Mouse (Mus musculus): ENCODE measurements around the gene Lmo3.

The Lmo3 gene

DNA sequence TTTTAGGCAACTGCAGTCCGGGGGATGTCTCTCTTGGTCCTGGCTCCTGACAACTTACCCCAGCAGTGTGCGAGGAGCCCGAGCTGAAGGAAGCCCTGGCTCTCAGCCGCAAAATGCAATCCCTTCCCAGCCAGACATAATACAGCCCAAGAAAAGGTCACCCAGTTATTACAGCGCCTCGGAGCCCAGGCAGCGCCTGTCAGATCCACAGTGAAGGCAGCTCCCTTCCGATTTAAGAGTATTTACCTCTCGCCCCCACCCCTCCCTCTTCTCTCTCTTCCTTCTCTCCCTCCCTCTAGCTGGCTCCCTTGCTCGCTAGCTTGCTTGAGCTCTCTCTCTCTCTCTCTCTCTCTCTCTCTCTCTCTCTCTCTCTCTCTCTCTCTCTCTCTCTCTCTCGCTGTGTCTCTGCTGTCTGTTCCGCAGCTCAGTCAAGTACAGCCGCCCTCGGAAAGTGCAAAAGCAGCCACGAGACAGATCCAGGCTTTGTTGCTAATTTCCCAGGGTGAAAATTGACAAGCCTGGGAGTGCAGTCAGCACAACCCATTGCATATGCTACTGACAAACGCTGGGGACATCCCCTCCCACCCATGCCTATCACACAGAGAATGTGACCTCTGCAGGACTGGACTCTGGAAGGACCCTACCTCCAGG lies 159.0 kb downstream of the Lmo3 start:
- no peak for DNase-seq

DNA sequence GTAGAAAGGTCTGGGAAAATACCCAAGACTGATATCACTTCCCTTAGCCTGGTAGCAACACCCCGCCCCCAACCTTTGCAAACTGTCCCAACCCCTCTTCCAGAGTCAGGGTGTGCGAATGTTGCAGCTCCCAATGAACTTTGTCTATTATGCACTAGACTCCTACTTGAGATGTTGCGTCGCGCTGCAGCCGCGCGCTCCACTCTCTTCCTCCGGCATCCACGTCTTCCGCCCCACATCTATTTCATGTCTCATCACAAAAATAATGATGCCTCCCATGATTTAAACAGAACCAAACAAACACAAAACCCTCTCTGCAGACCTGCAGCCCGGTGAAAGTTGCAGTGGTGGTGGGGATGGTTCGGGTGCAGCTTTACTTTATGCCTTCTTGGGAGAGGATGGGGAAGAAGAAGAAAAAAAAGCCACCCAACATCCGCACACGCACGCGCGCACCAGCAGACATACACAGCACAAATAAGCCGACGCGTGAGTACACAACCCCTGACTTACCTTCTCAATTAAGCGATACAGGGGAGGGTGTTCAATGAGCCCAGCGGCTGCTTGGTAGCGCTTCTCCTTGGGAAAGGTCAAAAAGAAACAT lies 159.7 kb downstream of the Lmo3 start:
- no peak for DNase-seq

DNA sequence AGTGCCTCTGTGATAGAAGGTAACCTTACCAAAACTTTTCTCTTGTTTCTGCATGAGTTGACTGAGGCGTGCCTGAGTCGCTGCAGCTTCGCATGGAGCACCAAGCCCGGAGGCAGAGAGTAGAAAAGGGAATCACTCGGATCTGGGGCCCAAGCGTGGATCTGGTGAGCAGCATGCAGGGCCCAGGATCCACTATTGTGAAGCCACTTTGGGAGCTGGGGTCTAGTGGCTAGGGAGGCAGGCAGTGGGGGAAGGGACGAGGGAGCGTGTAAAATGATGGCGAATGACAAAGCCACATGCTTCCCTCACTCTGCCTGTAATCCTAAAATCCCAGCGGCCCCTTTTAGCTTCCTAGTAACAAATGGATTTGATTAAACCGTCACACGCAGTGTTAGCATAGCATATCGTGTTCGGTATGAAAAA lies 160.6 kb downstream of the Lmo3 start:
- no peak for DNase-seq

DNA sequence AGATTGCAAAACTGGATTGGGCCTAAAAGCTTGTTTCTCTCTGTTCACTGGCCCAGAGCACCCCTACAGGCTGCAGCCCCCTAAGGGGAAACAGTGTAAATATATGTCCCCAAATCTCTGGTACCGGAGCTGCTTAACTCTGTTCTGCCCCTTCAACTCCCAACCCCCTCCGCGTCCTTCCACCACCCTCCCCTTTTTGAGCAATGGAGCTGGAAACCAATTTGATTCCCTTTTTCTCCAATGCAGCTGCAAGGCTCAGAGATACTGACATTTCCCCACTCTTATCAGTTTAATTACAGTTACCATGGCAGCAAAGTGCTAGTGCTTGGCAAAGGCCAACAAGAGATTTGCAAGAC lies 161.3 kb downstream of the Lmo3 start:
- no peak for DNase-seq

DNA sequence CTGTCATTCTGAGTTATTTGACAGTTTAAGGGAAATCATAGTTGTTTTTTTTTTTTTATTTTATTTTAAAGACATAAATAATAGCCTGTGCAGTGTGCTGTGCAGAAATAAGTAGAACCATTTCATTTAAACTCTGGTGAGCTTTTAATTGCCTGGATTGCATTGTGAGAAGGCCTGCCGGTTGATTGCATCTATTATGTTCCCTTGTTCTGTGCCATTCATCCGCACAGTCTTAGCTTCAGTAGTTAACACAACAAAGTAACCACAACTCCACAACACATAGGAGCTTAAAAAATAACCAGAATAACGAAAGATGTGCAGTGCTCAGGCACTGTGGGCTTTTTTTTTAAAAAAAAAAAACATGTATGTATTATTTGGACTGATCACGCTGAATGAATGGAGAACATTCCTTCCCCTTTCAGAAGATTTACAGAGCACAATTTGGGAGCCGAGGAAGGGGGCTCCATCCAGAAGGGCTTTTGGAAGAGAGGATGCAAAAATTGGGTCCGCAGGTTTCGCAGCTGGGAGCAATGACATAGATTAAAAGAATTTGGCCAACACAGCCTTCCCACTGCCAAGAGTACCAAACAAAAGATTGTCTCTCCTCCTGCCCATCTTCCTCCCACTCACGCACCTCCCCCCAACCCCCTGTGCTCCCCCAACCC lies 161.8 kb downstream of the Lmo3 start:
- no peak for DNase-seq

DNA sequence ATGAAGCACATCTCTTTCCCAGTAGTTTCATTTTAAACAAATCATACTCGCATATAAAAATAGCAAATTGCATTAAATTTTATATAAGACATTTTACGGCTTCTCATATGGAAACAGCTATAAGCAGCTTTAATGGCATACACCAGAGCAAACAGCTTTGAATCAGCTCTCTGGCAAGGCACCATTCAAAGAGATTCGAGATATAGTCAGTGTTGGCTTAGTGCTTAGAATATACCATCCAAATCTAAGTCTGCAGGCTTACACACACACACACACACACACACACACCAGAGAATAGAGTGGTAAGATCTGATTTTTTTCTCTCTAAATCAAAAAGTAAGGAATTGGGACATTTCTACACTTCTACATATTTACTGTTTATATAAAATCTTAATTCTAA lies 169.7 kb downstream of the Lmo3 start:
- no peak for DNase-seq

DNA sequence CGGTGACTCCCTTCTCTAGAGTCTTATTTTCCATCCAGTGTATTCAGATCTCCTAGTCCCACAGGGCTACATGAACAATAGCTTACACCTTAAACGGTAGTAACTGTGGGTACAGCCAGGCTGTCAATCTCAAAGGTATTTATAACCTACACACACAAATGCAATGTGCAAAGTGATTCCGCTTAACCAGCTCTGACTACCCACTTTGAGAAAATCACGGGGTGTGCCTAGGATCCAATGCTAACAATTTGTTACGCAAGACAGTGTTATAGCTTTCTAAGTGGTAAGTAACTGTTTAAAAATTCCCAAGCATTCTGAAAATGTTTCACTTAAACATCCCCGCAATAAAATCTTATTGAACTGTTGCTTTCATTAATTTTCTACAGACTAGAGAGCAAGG lies 179.7 kb downstream of the Lmo3 start:
- no peak for DNase-seq

DNA sequence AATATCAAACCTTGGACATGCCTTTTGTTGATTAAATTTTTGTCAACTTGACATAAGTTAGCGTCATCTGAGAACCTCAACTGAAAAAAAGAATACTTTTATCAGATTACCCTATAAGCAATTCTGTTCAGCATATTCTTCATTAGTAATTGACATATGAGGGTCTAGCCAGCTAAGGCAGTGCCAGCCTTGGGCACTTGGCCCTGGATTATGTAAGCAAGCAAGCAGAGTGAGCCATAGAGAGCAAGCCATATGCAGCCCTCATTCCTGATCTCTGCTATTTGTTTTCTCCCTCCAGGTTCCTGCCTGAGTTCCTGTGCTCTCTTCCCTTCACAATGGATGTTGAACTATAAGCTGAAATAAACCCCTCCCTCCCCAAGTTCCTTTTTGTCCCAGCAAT lies 182.9 kb downstream of the Lmo3 start:
- DNase-seq: no peak

DNA sequence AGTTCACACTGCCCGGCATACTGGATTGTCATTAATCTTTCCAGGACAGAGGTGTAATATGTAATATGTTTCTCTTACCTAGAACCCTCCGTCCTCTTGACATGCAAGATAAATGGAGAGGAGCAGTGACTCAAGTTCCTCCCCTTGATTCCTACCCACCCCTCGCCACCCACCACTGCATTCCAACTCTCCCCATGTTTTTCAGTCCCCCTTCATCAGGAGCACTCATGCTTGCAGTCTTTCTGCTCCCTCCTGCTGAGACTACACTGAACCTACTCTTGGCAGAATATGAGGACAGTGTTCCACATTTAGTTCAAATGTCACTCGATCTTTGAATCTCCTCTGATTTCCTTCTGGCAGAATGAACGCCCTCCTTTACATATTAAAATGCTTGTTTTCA lies 190.7 kb downstream of the Lmo3 start:
- no peak for DNase-seq

DNA sequence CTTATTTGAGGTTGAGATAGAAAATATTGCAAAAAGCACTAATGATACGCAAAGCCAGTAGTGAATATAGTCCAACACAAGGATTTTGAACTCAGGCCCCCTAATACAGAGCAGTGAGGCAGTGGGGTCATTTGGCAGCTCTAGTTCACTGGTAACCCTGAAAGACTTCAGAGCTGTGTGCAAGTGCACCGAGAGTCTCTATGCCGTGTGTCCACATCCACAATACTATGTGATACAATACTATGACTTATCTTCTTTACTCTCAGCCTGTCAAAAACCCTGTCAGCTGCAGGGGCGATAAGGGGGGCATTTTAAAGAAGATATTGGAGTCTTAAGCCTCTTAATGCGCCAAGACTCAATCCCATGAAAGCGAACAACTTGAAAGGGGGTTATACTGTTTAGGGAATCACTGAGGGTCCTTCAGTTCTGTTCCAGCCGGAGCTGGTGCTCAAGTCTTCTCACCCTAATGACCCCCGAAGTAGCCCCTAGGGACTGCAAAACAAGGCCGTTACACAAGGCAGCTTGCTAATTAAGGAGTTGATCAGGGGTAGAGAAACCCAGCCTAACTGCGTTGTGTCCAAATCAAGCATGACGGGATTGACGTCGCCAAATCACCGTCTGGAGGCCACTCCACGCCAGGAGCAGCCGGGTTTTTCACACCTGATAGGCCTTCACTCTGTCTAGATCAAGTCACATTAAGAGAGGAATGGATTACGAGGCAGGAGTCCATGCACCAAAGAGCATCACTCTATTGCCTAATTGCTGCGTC lies 193.4 kb downstream of the Lmo3 start:
- no peak for DNase-seq

DNA sequence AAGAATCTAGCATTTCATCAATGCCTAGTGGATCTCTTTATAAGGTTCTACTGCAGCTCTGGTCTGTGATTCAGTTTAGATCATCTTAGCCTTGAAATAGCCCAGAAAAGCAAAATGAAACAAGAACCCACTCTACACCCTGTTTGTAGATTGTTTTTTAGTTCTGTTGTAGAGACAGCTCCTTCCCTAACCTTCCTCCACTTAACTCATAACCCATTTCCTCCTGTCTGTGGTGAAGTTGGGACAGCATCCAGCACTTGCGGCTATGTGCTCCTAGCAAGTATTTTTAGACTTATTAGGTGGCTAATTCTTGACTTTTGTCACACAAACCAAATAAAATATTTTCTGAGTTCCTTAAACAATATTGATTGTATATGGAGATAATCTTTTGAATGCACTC lies 198.6 kb downstream of the Lmo3 start:
- DNase-seq: no peak

DNA sequence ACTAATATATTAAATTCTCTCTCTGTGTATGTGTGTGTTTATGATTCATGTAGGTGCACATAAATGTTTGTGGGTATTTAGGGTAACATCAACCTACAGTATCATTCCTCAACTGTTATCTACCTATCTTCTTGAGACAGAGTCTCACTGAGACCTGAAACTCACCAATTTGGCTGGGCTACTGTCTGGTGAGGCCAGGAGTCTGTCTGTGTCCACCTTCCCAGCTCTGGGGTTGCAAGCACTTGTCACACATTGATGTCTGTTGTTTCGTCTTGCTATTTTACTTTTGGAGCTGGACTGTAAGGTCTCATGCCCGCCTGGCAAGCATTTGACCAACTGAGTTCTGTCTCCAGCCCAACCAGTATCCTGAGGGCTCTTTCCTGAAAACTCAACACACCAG lies 210.6 kb downstream of the Lmo3 start:
- DNase-seq: no peak

DNA sequence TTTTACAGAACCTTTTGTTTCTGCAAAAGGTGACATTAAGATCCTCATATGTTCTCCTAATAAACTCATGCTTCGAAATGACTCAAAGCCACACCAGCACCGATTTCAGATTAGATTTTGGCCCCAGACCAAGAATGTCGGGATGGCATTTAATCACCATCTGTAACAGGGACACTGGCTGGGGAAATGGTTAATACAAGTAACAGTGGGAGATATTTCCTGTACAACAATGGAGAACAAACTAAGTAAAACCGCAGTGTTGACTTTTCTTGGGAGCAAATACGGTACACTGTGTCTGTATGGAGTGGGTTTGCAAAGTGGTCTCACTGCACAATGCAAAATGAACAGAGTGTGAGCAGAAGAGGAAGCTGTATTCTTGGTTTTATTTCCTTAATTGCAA lies 217.7 kb downstream of the Lmo3 start:
- DNase-seq: no peak

DNA sequence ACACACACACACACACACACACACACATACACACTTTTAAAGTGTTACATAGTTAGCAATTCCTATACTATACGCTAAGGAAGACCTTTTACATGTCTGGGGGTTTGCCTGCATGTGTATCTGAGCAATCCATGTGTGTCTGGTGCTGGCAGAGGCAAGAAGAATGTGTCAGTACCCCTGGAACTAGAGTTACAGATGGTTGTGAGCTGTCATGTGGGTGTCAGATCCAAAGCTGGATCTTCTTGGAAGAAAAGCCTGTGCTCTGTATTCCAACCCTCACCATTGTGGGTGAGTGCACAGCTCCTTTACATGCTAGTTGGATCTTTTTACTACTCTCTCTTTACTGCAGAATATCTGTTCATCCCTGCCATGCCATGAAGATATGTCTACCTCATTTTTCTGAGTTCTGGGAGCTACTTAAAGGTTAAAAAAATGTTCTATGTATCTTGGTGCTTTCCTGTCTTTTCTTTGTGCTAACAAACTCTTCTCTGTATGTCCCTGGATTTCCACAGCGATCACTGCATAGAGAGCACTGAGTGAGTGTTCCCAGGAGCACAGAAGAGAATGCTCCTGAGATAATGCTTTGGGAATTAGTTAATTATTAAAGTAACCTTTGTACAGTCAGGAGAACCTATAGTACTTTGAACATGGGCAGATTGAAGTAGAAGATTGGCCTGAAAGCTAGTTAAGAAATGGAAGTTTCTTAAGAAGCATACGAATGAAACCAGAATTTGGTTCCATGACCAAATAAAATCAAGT lies 231.0 kb downstream of the Lmo3 start:
- DNase-seq: no peak

DNA sequence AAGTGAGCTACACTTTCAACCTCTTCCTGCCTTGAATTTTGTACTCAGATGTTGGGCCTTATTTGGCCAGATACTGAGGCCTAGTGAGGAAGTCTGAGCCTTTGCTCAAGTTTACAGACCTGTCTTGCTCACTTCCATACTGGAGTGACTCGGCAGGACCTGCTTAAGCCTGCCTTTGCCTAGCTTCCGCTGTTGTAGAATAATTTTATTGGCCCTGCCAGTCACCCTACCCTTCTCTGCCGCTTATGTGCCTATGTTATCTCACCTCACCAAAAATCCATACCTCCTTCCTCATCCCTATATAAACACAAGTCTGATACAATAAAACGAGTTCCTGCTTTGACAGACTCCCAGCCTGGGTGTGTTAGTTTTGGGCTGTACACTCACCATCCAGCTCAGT lies 235.2 kb downstream of the Lmo3 start:
- DNase-seq: no peak

DNA sequence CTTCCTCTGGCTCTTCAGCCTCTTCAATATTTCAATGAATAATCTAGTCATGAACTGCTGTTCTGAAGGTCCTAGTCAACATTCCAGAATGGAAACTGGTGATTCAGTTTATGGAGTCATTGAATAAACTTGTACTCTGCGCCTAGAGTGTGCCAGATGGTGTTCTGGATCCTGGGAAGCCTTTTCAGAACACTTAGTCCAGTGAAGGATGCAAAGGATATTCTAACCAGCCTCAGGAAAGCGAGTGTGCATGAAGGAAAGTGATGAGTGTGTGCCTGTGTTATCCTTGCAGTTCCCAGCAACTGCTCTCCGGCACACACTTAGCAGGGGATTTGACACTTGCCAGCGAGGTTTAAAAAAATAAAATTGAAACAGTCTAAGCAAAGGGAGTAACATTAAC lies 245.9 kb downstream of the Lmo3 start:
- no peak for DNase-seq

DNA sequence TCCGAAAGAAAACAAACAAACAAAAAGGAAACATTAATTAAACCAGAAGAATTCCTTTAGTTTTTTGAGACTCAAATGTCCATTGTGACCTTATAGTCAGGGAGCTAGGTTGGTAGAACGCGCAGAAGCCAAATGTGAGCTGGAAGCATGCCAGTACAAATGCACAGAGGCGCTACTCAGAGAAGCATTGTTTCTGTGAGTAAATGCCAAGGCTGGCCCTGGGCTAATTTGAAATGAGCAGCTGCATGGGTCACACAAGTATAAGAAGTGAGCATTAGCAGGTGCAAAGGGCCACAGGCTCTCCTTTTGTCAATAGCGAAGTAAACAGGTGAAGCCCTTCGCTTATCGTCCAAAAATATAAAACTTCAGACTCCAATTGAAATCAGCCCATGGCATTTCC lies 247.8 kb downstream of the Lmo3 start:
- no peak for DNase-seq

DNA sequence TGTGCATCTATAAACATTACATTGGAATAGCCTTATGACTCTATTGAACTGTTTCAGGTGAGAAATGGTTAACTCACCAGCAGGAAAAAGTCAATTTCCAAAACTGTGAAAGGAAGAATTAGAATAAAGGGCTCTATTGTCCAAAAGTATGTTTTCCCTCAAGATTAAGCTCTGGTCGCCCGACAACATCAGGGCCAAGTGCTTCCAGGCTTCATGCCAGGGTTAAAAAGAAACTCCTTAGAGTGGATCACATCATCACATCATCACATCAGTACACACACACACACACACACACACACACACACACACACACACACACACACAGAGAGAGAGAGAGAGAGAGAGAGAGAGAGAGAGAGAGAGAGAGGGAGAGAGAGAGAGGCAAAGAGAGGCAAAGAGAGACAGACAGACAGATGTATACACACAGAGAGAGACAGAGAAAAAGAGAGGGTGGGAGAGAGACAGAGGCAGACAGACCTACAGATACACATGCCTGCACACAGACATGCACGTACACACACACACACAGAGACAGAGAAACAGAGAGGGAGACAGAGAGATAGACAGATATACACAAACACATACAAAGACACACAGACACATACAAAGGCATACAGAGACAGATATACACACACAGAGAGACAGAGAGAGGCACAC lies 255.9 kb downstream of the Lmo3 start:
- DNase-seq: no peak

DNA sequence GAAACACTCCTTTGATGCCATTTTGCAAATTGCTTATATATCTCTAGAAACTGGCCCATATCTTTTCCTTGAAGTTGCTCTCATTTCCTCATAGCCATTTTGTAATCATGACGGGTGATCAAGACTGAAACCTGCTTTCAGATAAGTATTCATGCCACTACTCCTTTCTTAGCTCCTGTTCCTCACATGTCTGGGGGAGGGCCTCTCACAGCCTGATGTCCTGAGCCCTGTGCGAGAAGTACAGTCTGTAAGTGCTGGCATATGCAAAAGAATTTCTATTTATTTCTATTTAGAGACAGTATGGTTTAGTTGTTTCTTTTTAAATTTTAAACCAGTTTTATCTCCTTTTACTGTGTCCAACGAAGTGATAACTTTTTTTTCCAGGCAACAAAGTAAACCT lies 256.6 kb downstream of the Lmo3 start:
- no peak for DNase-seq

DNA sequence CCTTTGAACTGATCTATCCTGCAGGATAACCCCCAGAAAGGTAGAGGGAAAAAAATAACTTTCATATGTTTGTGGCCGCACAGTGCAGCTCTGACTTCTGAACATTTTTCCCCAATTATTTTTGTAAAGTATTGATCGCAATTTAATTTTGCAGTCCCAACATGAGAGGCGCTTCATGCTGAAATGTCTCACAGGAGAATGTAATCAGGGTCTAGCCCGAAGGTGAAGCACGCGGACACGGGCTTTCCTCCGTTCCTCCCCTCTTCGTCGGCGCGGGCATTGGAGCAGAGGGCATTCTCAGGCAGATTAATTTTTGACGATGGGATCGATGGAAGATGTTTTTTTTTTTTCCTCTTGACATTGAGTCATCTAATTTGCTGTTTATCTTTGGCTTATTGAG lies 258.4 kb downstream of the Lmo3 start:
- no peak for DNase-seq

DNA sequence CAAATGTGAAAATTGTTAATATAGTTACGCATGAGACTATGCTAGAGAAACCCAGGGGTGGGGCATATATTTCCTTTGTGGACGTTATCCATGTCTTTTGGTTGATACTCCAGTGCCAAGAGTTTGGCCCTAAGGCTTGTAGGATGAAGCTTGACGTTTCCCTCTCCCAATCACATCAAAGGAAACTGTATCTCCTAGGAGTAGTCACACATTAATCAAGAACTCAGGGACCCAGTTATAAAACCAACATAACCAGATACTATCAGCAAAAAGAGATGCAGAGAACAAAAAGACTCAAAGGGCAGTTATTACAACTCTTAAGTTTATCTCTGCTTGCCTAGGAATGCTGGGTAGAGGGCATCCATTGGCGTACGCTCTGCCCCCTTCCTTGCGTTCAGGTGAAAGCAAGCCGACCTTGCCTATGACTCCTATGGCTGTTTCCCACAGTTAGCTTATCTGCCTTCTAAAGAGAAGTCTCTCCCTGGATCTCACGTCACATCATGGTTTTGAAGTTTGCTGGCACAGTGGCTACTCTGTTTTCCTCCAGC lies 261.5 kb downstream of the Lmo3 start:
- DNase-seq: no peak

All from cerebellum, adult 9-11 months (tissue).